Mouse (Mus musculus) megakaryocyte, embryonic 14.5 days (primary cell): ENCODE measurements around the gene Tmem50b.

Source experiments
- FLI1 ChIP-seq: IDR thresholded peaks from 2 replicates; pipeline ENCODE4 v1.6.1; 2012; ENCODE audit warnings: low read length, inconsistent platforms, mixed read lengths
- GATA1 ChIP-seq: IDR thresholded peaks from 3 replicates; pipeline ENCODE4 v1.6.1; 2012; ENCODE audit warnings: mixed read lengths, low read length, inconsistent platforms, borderline replicate concordance

- TF ChIP-seq GATA1 (no peak), FLI1 (no peak)
These were observed 41.6 kb upstream of the Tmem50b start for GRCm38 (mm10) chr16:91639161-91639560.
